Mouse (Mus musculus) embryonic facial prominence, embryonic 13.5 days (tissue): ENCODE measurements around the gene 4933425L06Rik. TPM values are rescaled to one million over a fixed set of nuclear protein-coding genes. Genes with fewer than 3 reads are reported as not detected.

Source experiments
- ATAC-seq: fragments of 200-750 bp; cut with Nextera tagmentation; 2 replicates; pipeline ENCODE4 v1.8.0; 2017; ENCODE audit warnings: low read depth; ENCODE audit not compliant: insufficient number of reproducible peaks, insufficient read depth, low FRiP score, low TSS enrichment
- H3K27ac ChIP-seq: fragments of 300-500 bp; sonication (generic); 2 replicates; pipeline ENCODE4 v1.5.1; 2015; ENCODE audit warnings: moderate library complexity, mild to moderate bottlenecking, inconsistent platforms
- H3K27me3 ChIP-seq: fragments of 300-500 bp; sonication (generic); 2 replicates; pipeline ENCODE4 v1.6.1; 2015; ENCODE audit warnings: mild to moderate bottlenecking, inconsistent platforms
- H3K36me3 ChIP-seq: fragments of 300-500 bp; sonication (generic); 2 replicates; pipeline ENCODE4 v1.6.1; 2015; ENCODE audit warnings: mild to moderate bottlenecking, inconsistent platforms
- H3K4me1 ChIP-seq: fragments of 300-500 bp; sonication (generic); 2 replicates; pipeline ENCODE4 v1.6.1; 2015; ENCODE audit warnings: inconsistent platforms
- H3K4me2 ChIP-seq: fragments of 300-500 bp; sonication (generic); 2 replicates; pipeline ENCODE4 v1.6.1; 2015; ENCODE audit warnings: moderate library complexity, mild to moderate bottlenecking, inconsistent platforms
- H3K4me3 ChIP-seq: fragments of 300-500 bp; sonication (generic); 2 replicates; pipeline ENCODE4 v1.5.1; 2015; ENCODE audit warnings: mild to moderate bottlenecking, inconsistent platforms
- H3K9ac ChIP-seq: fragments of 300-500 bp; sonication (generic); 2 replicates; pipeline ENCODE4 v1.6.1; 2015; ENCODE audit warnings: mild to moderate bottlenecking, inconsistent platforms
- H3K9me3 ChIP-seq: fragments of 300-500 bp; sonication (generic); 2 replicates; pipeline ENCODE4 v1.6.1; 2016; ENCODE audit warnings: inconsistent platforms
- WGBS: fragments of 180-500 bp; shearing (Covaris S2); methylation state at CpG from one replicate; pipeline ENCODE4 v1.1.7; 2015; ENCODE audit warnings: mixed read lengths; 5-methylcytosine and 5-hydroxymethylcytosine counted together
- polyA plus RNA-seq: library from polyadenylated mRNA; unstranded; fragments of >200 nt; fragmentation: Nextera tagmentation; extraction: Ambion mirVana; gene quantifications from 2 replicates; pipeline ENCODE4 v1.2.1, GENCODE M21; 2015

The 4933425L06Rik gene
- not detected in 2 replicates for polyA plus RNA-seq

GRCm38 (mm10) chr13:105081862-105082261 is at the start of gene 4933425L06Rik:
TSS of gene 4933425L06Rik (plus strand) at chr13:105082122.
- Histone ChIP-seq H3K4me3 (no peak within 1 kb of the TSS), H3K4me1 (no peaks in the 10 kb centered on the region), H3K9ac (no peak within 1 kb of the TSS), H3K4me2 (no peak within 1 kb of the TSS), H3K9me3 (no peaks in the 10 kb centered on the region), H3K36me3 (no peaks in the 10 kb centered on the region), H3K27ac (no peak within 1 kb of the TSS), H3K27me3 (no peaks in the 10 kb centered on the region)
- WGBS: 88% methylated on average over 10 of the region's 10 CpGs
- no peak for ATAC-seq

- H3K27ac ChIP-seq: no peak overlapping the region
- no peaks in the 10 kb centered on the region for H3K27me3 ChIP-seq
- no peaks in the 10 kb centered on the region for H3K9me3 ChIP-seq
- 0 out of 2 replicates have a peak, but pooled peaks cover 9% of the 10 kb centered on the region for H3K4me1 ChIP-seq
- H3K4me3 ChIP-seq: no peak overlapping the region
- ATAC-seq: no peak
- H3K9ac ChIP-seq: no peak overlapping the region
- WGBS: 85% methylated on average over 12 of the region's 12 CpGs
- no peak overlapping the region for H3K4me2 ChIP-seq
- no peaks in the 10 kb centered on the region for H3K36me3 ChIP-seq
Observed at GRCm38 (mm10) chr13:105037816-105038215, 44.1 kb upstream of the 4933425L06Rik start.

GRCm38 (mm10) chr13:105038334-105038733 is 43.6 kb upstream of the 4933425L06Rik start:
- no peaks in the 10 kb centered on the region for H3K36me3 ChIP-seq
- no peak overlapping the region for H3K9ac ChIP-seq
- no peaks in the 10 kb centered on the region for H3K9me3 ChIP-seq
- H3K4me3 ChIP-seq: no peak overlapping the region
- no peak overlapping the region for H3K27ac ChIP-seq
- no peak for ATAC-seq
- 79% methylated on average over 5 of the region's 5 CpGs for WGBS
- H3K27me3 ChIP-seq: no peaks in the 10 kb centered on the region
- 0 out of 2 replicates have a peak, but pooled peaks cover 9% of the 10 kb centered on the region for H3K4me1 ChIP-seq
- H3K4me2 ChIP-seq: no peak overlapping the region

- WGBS: 38% methylated on average over 3 of the region's 3 CpGs
Observed at GRCm38 (mm10) chr13:105043882-105044281, 38.0 kb upstream of the 4933425L06Rik start.

GRCm38 (mm10) chr13:105047377-105047776 is 34.5 kb upstream of the 4933425L06Rik start:
- peak overlapping the region; percentile 7; the same call in 1 of the 2 replicates for H3K4me2 ChIP-seq
- 57% methylated on average over 9 of the region's 9 CpGs for WGBS

More at GRCm38 (mm10) chr13:105043882-105044281, 38.0 kb upstream of the 4933425L06Rik start:
- Histone ChIP-seq H3K9ac (no peak overlapping the region), H3K27me3 (no peaks in the 10 kb centered on the region), H3K27ac (no peak overlapping the region), H3K9me3 (no peaks in the 10 kb centered on the region), H3K4me1 (0 out of 2 replicates have a peak, but pooled peaks cover 6% of the 10 kb centered on the region), H3K4me2 (no peak overlapping the region), H3K36me3 (no peaks in the 10 kb centered on the region), H3K4me3 (no peak overlapping the region)
- no peak for ATAC-seq

GRCm38 (mm10) chr13:105048662-105049061 is 33.3 kb upstream of the 4933425L06Rik start:
- no peak for ATAC-seq
- Histone ChIP-seq H3K27ac (no peak overlapping the region), H3K4me2 (no peak overlapping the region), H3K27me3 (peaks cover 15% of the 10 kb centered on the region), H3K36me3 (no peaks in the 10 kb centered on the region), H3K9me3 (no peaks in the 10 kb centered on the region), H3K4me3 (no peak overlapping the region), H3K9ac (no peak overlapping the region), H3K4me1 (peaks cover 3% of the 10 kb centered on the region; the same call in 1 of the 2 replicates)
- 82% methylated on average over 8 of the region's 8 CpGs for WGBS

More at GRCm38 (mm10) chr13:105047377-105047776, 34.5 kb upstream of the 4933425L06Rik start:
- Histone ChIP-seq H3K4me3 (no peak overlapping the region), H3K27me3 (peaks cover 4% of the 10 kb centered on the region), H3K4me1 (no peaks in the 10 kb centered on the region), H3K36me3 (no peaks in the 10 kb centered on the region), H3K9me3 (no peaks in the 10 kb centered on the region), H3K9ac (no peak overlapping the region), H3K27ac (no peak overlapping the region)
- no peak for ATAC-seq

GRCm38 (mm10) chr13:105051432-105051831 is 30.5 kb upstream of the 4933425L06Rik start:
- ATAC-seq: no peak
- H3K4me3 ChIP-seq: no peak overlapping the region
- peaks cover 4% of the 10 kb centered on the region; the same call in 1 of the 2 replicates for H3K4me1 ChIP-seq
- H3K27ac ChIP-seq: no peak overlapping the region
- no peaks in the 10 kb centered on the region for H3K9me3 ChIP-seq
- 40% methylated on average over 6 of the region's 6 CpGs for WGBS
- H3K4me2 ChIP-seq: no peak overlapping the region
- H3K27me3 ChIP-seq: peaks cover 30% of the 10 kb centered on the region
- H3K9ac ChIP-seq: no peak overlapping the region
- H3K36me3 ChIP-seq: no peaks in the 10 kb centered on the region

GRCm38 (mm10) chr13:105053618-105054017 is 28.3 kb upstream of the 4933425L06Rik start:
- ATAC-seq: no peak
- WGBS: under 1% methylated on average over 12 of the region's 12 CpGs
- Histone ChIP-seq H3K27me3 (peaks cover 32% of the 10 kb centered on the region), H3K27ac (no peak overlapping the region), H3K4me2 (peak overlapping the region; percentile 84), H3K36me3 (no peaks in the 10 kb centered on the region), H3K9ac (peak overlapping the region; percentile 75), H3K9me3 (no peaks in the 10 kb centered on the region), H3K4me3 (peak overlapping the region; percentile 67), H3K4me1 (peaks cover 4% of the 10 kb centered on the region; the same call in 1 of the 2 replicates)

GRCm38 (mm10) chr13:105054181-105054940 is 27.6 kb upstream of the 4933425L06Rik start, which contains the start of gene Rgs7bp:
TSS of gene Rgs7bp (minus strand) at chr13:105054930.
- peak within 1 kb of the TSS; percentile 75 for H3K9ac ChIP-seq
- H3K9me3 ChIP-seq: no peaks in the 10 kb centered on the region
- under 1% methylated on average over 75 of the region's 75 CpGs for WGBS
- peaks cover 4% of the 10 kb centered on the region; the same call in 1 of the 2 replicates for H3K4me1 ChIP-seq
- peak; percentile 78 for ATAC-seq
- peak within 1 kb of the TSS; percentile 84 for H3K4me2 ChIP-seq
- H3K27ac ChIP-seq: peak within 1 kb of the TSS; percentile 57
- peaks cover 32% of the 10 kb centered on the region for H3K27me3 ChIP-seq
- H3K36me3 ChIP-seq: no peaks in the 10 kb centered on the region
- peak within 1 kb of the TSS; percentile 67 for H3K4me3 ChIP-seq

GRCm38 (mm10) chr13:105054941-105055309 is 27.0 kb upstream of the 4933425L06Rik start:
- Histone ChIP-seq H3K4me3 (peak overlapping the region; percentile 67), H3K27me3 (peaks cover 32% of the 10 kb centered on the region), H3K9me3 (no peaks in the 10 kb centered on the region), H3K4me1 (peaks cover 4% of the 10 kb centered on the region; the same call in 1 of the 2 replicates), H3K9ac (peak overlapping the region; percentile 75), H3K27ac (no peak overlapping the region), H3K4me2 (peak overlapping the region; percentile 84), H3K36me3 (no peaks in the 10 kb centered on the region)
- WGBS: under 1% methylated on average over 8 of the region's 8 CpGs
- no peak for ATAC-seq

- ATAC-seq: no peak
- Histone ChIP-seq H3K36me3 (no peaks in the 10 kb centered on the region), H3K4me1 (peaks cover 4% of the 10 kb centered on the region; the same call in 1 of the 2 replicates), H3K27me3 (peaks cover 32% of the 10 kb centered on the region), H3K4me3 (peak overlapping the region; percentile 67; the same call in 1 of the 2 replicates), H3K9me3 (no peaks in the 10 kb centered on the region), H3K27ac (no peak overlapping the region), H3K4me2 (peak overlapping the region; percentile 84), H3K9ac (no peak overlapping the region)
- 13% methylated on average over 5 of the region's 5 CpGs for WGBS
Observed at GRCm38 (mm10) chr13:105055374-105055773, 26.5 kb upstream of the 4933425L06Rik start.

- no peak for ATAC-seq
- Histone ChIP-seq H3K4me3 (no peak overlapping the region), H3K9me3 (no peaks in the 10 kb centered on the region), H3K4me2 (no peak overlapping the region), H3K4me1 (no peaks in the 10 kb centered on the region), H3K9ac (no peak overlapping the region), H3K27me3 (no peaks in the 10 kb centered on the region), H3K36me3 (no peaks in the 10 kb centered on the region), H3K27ac (no peak overlapping the region)
Observed at GRCm38 (mm10) chr13:105066119-105066518, 15.8 kb upstream of the 4933425L06Rik start.
